ENCODE assay signal across 12 mouse cellular contexts in genomic region chr14:56177651-56178050, GRCm38 (mm10). TPM values are rescaled to one million over a fixed set of nuclear protein-coding genes. Genes with fewer than 3 reads are reported as not detected.
DNase-seq lines count a peak whose midpoint lies in the region; ATAC-seq and TF ChIP-seq lines count a peak whose summit lies in the region.
"Not testable (repeated sequence)": the region's sequence is repeated elsewhere in the genome, so short reads cannot be mapped to it uniquely, and the experiment has no call there.
"Had no signal": no experiment of that assay in that cellular context is flagged by ENCODE, and none has a peak within 500 bp of the region (broad histone marks: within the 10 kb centered on the region; RNA-seq: fewer than 3 reads in every experiment).

No protein-coding gene starts in this region.

- peak; percentile 52 to 68 for DNase-seq in adrenal gland, postnatal 36 days
- peak; percentile 66 for DNase-seq in embryonic facial prominence, embryonic 11.5 days (ENCODE audit: low spot score)
- peak; percentile 33 to 52 for DNase-seq in heart, postnatal 14 days
- DNase-seq in kidney, postnatal 4 days: peak; percentile 74 to 75
- peak; percentile 16 for DNase-seq in lung, adult 2 months
- peak; percentile 31 for DNase-seq in ovary, postnatal 14 days (ENCODE audit: low spot score)
- DNase-seq in thymus, postnatal 25 days: peak; percentile 44

- peak; percentile 78 for TF ChIP-seq CTCF in ES-Bruce4 (IDR thresholded peaks at IDR 0.05; ENCODE audit: low read depth, low read length)
- TF ChIP-seq CTCF in lung, adult 2 months (IDR thresholded peaks at IDR 0.05; ENCODE audit: insufficient read depth, low read length): peak; percentile 55

- not testable (repeated sequence) for H3K4me2 ChIP-seq in embryonic facial prominence, embryonic 11.5 days (ENCODE audit: low read depth, low read length)

- H3K9ac ChIP-seq in ES-Bruce4 (ENCODE audit: low read depth, poor library complexity, severe bottlenecking); embryonic facial prominence, embryonic 11.5 days (replicated peaks; ENCODE audit: low read length): not testable (repeated sequence)

- H3K4me3 ChIP-seq in ES-Bruce4 (ENCODE audit: low read depth, low read length); embryonic facial prominence, embryonic 11.5 days (ENCODE audit: low read depth, low read length); lung, adult 2 months (replicated peaks; ENCODE audit: extremely low read depth, low read depth, low read length): not testable (repeated sequence)

- not testable (repeated sequence) for TF ChIP-seq EP300 in ES-Bruce4 (IDR thresholded peaks at IDR 0.05; ENCODE audit: insufficient read depth, low read depth, low read length)

- not testable (repeated sequence) for H3K27me3 ChIP-seq in ES-Bruce4 (ENCODE audit: control insufficient read depth, insufficient read depth, low read length, poor library complexity, severe bottlenecking); embryonic facial prominence, embryonic 11.5 days (ENCODE audit: control insufficient read depth, insufficient read depth, low read length)

- not testable (repeated sequence) for H3K36me3 ChIP-seq in ES-Bruce4 (ENCODE audit: control insufficient read depth, insufficient read depth, low read length, poor library complexity, severe bottlenecking); embryonic facial prominence, embryonic 11.5 days (replicated peaks; ENCODE audit: control insufficient read depth, insufficient read depth, low read depth, low read length)

- intact Hi-C loops in heart, postnatal 14 days (cut with DNase I): not testable (repeated sequence)

- 30% methylated on average over 8 of the region's 8 CpGs for WGBS in embryonic facial prominence, embryonic 11.5 days
- whole genome bisulfite sequencing in lung, adult 2 months: 21% methylated on average over 8 of the region's 8 CpGs

- not testable (repeated sequence) for H3K4me1 ChIP-seq in ES-Bruce4 (ENCODE audit: control insufficient read depth, insufficient read depth, low read length); embryonic facial prominence, embryonic 11.5 days (ENCODE audit: control insufficient read depth, insufficient read depth, low read length); lung, adult 2 months (ENCODE audit: control insufficient read depth, insufficient read depth, low read length)

- not testable (repeated sequence) for H3K9me3 ChIP-seq in ES-Bruce4 (replicated peaks; ENCODE audit: control insufficient read depth, insufficient read depth, low read length, poor library complexity, severe bottlenecking); embryonic facial prominence, embryonic 11.5 days (replicated peaks; ENCODE audit: control insufficient read depth, low read length)

- not testable (repeated sequence) for ATAC-seq in embryonic facial prominence, embryonic 11.5 days (replicated peaks; ENCODE audit: insufficient number of reproducible peaks, low FRiP score, low TSS enrichment, low read depth)

- not testable (repeated sequence) for TF ChIP-seq POLR2A in ES-Bruce4 (IDR thresholded peaks at IDR 0.05; ENCODE audit: insufficient read depth, low read length); lung, adult 2 months (IDR thresholded peaks at IDR 0.05; ENCODE audit: borderline replicate concordance, extremely low read depth, low read depth, low read length)

- not testable (repeated sequence) for H3K27ac ChIP-seq in ES-Bruce4 (ENCODE audit: insufficient read depth, low read length); embryonic facial prominence, embryonic 11.5 days (replicated peaks; ENCODE audit: low read depth, low read length)

RNA-seq across cellular contexts. Expression of gene Gzmn, which starts 3.3 kb away (rescaled TPM):
- not detected in 2 replicates for polyA plus RNA-seq in ES-Bruce4 (2011; ENCODE audit: insufficient read depth, insufficient read length, low read depth, missing spikeins)
- not detected for total RNA-seq in adrenal gland, postnatal 36 days (2021)
- not detected in 2 replicates for polyA plus RNA-seq in embryonic facial prominence, embryonic 11.5 days (2014; fragmentation: Nextera tagmentation; extraction: Ambion mirVana)
- total RNA-seq in heart, postnatal 14 days (2021): not detected
- not detected in 2 replicates for polyA plus RNA-seq in lung, adult 2 months (2012; rRNA removed)
- total RNA-seq: layer of hippocampus, adult 8-10 months had no signal
- polyA plus RNA-seq: erythroblast, embryonic 14.5 days; heart, embryonic 11.5 days; macrophage had no signal

RNA-seq across cellular contexts. Expression of gene Gzmg, which starts 18.3 kb away (rescaled TPM):
- not detected in 2 replicates for polyA plus RNA-seq in ES-Bruce4 (2011; ENCODE audit: insufficient read depth, insufficient read length, low read depth, missing spikeins)
- not detected for total RNA-seq in adrenal gland, postnatal 36 days (2021)
- polyA plus RNA-seq in embryonic facial prominence, embryonic 11.5 days (2014; fragmentation: Nextera tagmentation; extraction: Ambion mirVana): not detected in 2 replicates
- total RNA-seq in heart, postnatal 14 days (2021): not detected
- not detected in 2 replicates for polyA plus RNA-seq in lung, adult 2 months (2012; rRNA removed)
- total RNA-seq: layer of hippocampus, adult 8-10 months had no signal
- polyA plus RNA-seq: erythroblast, embryonic 14.5 days; heart, embryonic 11.5 days; macrophage had no signal

RNA-seq across cellular contexts. Expression of gene Gzmf, which starts 33.6 kb away (rescaled TPM):
- not detected in 2 replicates for polyA plus RNA-seq in ES-Bruce4 (2011; ENCODE audit: insufficient read depth, insufficient read length, low read depth, missing spikeins)
- not detected for total RNA-seq in adrenal gland, postnatal 36 days (2021)
- not detected in 2 replicates for polyA plus RNA-seq in embryonic facial prominence, embryonic 11.5 days (2014; fragmentation: Nextera tagmentation; extraction: Ambion mirVana)
- total RNA-seq in heart, postnatal 14 days (2021): not detected
- polyA plus RNA-seq in lung, adult 2 months (2012; rRNA removed): not detected in 2 replicates
- total RNA-seq: layer of hippocampus, adult 8-10 months had no signal
- polyA plus RNA-seq: erythroblast, embryonic 14.5 days; heart, embryonic 11.5 days; macrophage had no signal

RNA-seq across cellular contexts. Expression of gene Gzmd, which starts 45.2 kb away (rescaled TPM):
- not detected in 2 replicates for polyA plus RNA-seq in ES-Bruce4 (2011; ENCODE audit: insufficient read depth, insufficient read length, low read depth, missing spikeins)
- total RNA-seq in adrenal gland, postnatal 36 days (2021): not detected
- polyA plus RNA-seq in embryonic facial prominence, embryonic 11.5 days (2014; fragmentation: Nextera tagmentation; extraction: Ambion mirVana): not detected in 2 replicates
- total RNA-seq in heart, postnatal 14 days (2021): not detected
- not detected in 2 replicates for polyA plus RNA-seq in lung, adult 2 months (2012; rRNA removed)
- total RNA-seq: layer of hippocampus, adult 8-10 months had no signal
- polyA plus RNA-seq: erythroblast, embryonic 14.5 days; heart, embryonic 11.5 days; macrophage had no signal

RNA-seq across cellular contexts. Expression of gene Gzmc, which starts 56.8 kb away (rescaled TPM):
- not detected in 2 replicates for polyA plus RNA-seq in ES-Bruce4 (2011; ENCODE audit: insufficient read depth, insufficient read length, low read depth, missing spikeins)
- total RNA-seq in adrenal gland, postnatal 36 days (2021): not detected
- not detected in 2 replicates for polyA plus RNA-seq in embryonic facial prominence, embryonic 11.5 days (2014; fragmentation: Nextera tagmentation; extraction: Ambion mirVana)
- not detected for total RNA-seq in heart, postnatal 14 days (2021)
- not detected in 2 replicates for polyA plus RNA-seq in lung, adult 2 months (2012; rRNA removed)
- total RNA-seq: layer of hippocampus, adult 8-10 months had no signal
- polyA plus RNA-seq: erythroblast, embryonic 14.5 days; heart, embryonic 11.5 days; macrophage had no signal

Comparison
In these comparisons a context has a peak if more than half of its experiments do, and no peak if none do; other contexts are left out.
1. DNase-seq: peak in every context shown above with its lines; median percentile 74 in kidney, postnatal 4 days; 66 in embryonic facial prominence, embryonic 11.5 days; 60 in adrenal gland, postnatal 36 days; 44 in thymus, postnatal 25 days; 42 in heart, postnatal 14 days; 31 in ovary, postnatal 14 days; 16 in lung, adult 2 months.